Mouse (Mus musculus) embryonic fibroblast, embryonic 13.5 days (primary cell): Measurements from ENCODE around the gene 1700016H13Rik. TPM values are rescaled to one million over a fixed set of nuclear protein-coding genes. Genes with fewer than 3 reads are reported as not detected.
A peak's percentile ranks its signal among the peaks of the same experiment; 100 is the strongest.

Experiments used
- H3K27ac ChIP-seq: 2 replicates; pipeline ENCODE4 v1.5.1; 2012; ENCODE audit warnings: low read length, control low read depth, inconsistent platforms; ENCODE audit not compliant: insufficient read depth
- H3K4me1 ChIP-seq: 2 replicates; pipeline ENCODE4 v1.6.1; 2011; ENCODE audit warnings: low read length; ENCODE audit not compliant: control insufficient read depth, insufficient read depth
- H3K4me3 ChIP-seq: 2 replicates; pipeline ENCODE4 v1.5.1; 2011; ENCODE audit warnings: mild to moderate bottlenecking, control low read depth, low read length; ENCODE audit not compliant: insufficient read depth
- CTCF ChIP-seq: IDR thresholded peaks from 2 replicates; pipeline ENCODE4 v1.5.1; 2011; ENCODE audit warnings: mild to moderate bottlenecking, control low read depth, low read length, moderate library complexity, borderline replicate concordance; ENCODE audit not compliant: insufficient read depth
- POLR2A ChIP-seq: IDR thresholded peaks from 2 replicates; pipeline ENCODE4 v1.6.1; 2011; ENCODE audit warnings: low read depth, mild to moderate bottlenecking, control low read depth, low read length, moderate library complexity
- polyA plus RNA-seq: library from polyadenylated mRNA; stranded (reverse); fragments of >200 nt; gene quantifications from 2 replicates; pipeline ENCODE4 v1.2.4, GENCODE M21; 2011; ENCODE audit warnings: low read depth; ENCODE audit not compliant: missing spikeins, insufficient read length

Gene 1700016H13Rik
- polyA plus RNA-seq, 1 experiment: not detected

- H3K4me3 ChIP-seq: no peak overlapping the region
Observed at GRCm38 (mm10) chr5:103637162-103637561, 18.6 kb downstream of the 1700016H13Rik start.

GRCm38 (mm10) chr5:103629854-103630580 is 25.8 kb downstream of the 1700016H13Rik start:
- Histone ChIP-seq H3K27ac (no peak overlapping the region), H3K4me1 (0 out of 2 replicates have a peak, but pooled peaks cover 3% of the 10 kb centered on the region), H3K4me3 (no peak overlapping the region)
- TF ChIP-seq POLR2A (no peak), CTCF (no peak)

More at GRCm38 (mm10) chr5:103637162-103637561, 18.6 kb downstream of the 1700016H13Rik start:
- TF ChIP-seq CTCF (no peak), POLR2A (no peak)
- H3K4me1 ChIP-seq: no peaks in the 10 kb centered on the region
- no peak overlapping the region for H3K27ac ChIP-seq

- TF ChIP-seq CTCF (no peak), POLR2A (no peak)
- 0 out of 2 replicates have a peak, but pooled peaks cover 3% of the 10 kb centered on the region for H3K4me1 ChIP-seq
- no peak within 1 kb of the TSS for H3K4me3 ChIP-seq
- no peak within 1 kb of the TSS for H3K27ac ChIP-seq
Observed at GRCm38 (mm10) chr5:103629111-103629764, 26.6 kb downstream of the 1700016H13Rik start, which contains the start of gene Slc10a6. Gene Slc10a6 (minus strand): TSS chr5:103629403.

- 0 out of 2 replicates have a peak, but pooled peaks cover 3% of the 10 kb centered on the region for H3K4me1 ChIP-seq
- no peak for TF ChIP-seq POLR2A
- TF ChIP-seq CTCF: no peak
- H3K4me3 ChIP-seq: no peak overlapping the region
- H3K27ac ChIP-seq: no peak overlapping the region
Observed at GRCm38 (mm10) chr5:103628499-103628898, 27.3 kb downstream of the 1700016H13Rik start.

GRCm38 (mm10) chr5:103624831-103625230 is 31.0 kb downstream of the 1700016H13Rik start:
- no peak for TF ChIP-seq CTCF
- peaks cover 8% of the 10 kb centered on the region for H3K4me1 ChIP-seq

GRCm38 (mm10) chr5:103622321-103622720 is 33.5 kb downstream of the 1700016H13Rik start:
- Histone ChIP-seq H3K4me1 (peaks cover 7% of the 10 kb centered on the region), H3K27ac (no peak overlapping the region), H3K4me3 (no peak overlapping the region)
- TF ChIP-seq CTCF (no peak), POLR2A (no peak)

More at GRCm38 (mm10) chr5:103624831-103625230, 31.0 kb downstream of the 1700016H13Rik start:
- H3K27ac ChIP-seq: no peak overlapping the region
- no peak overlapping the region for H3K4me3 ChIP-seq

GRCm38 (mm10) chr5:103620301-103620973 is 35.4 kb downstream of the 1700016H13Rik start:
- H3K4me1 ChIP-seq: peaks cover 7% of the 10 kb centered on the region
- peak overlapping the region; percentile 78 for H3K27ac ChIP-seq
- no peak overlapping the region for H3K4me3 ChIP-seq
- TF ChIP-seq CTCF (no peak), POLR2A (no peak)

- TF ChIP-seq CTCF (no peak), POLR2A (no peak)
Observed at GRCm38 (mm10) chr5:103617191-103617590, 38.6 kb downstream of the 1700016H13Rik start.

GRCm38 (mm10) chr5:103614356-103614755 is 41.5 kb downstream of the 1700016H13Rik start:
- no peaks in the 10 kb centered on the region for H3K4me1 ChIP-seq
- H3K27ac ChIP-seq: no peak overlapping the region
- no peak overlapping the region for H3K4me3 ChIP-seq
- no peak for TF ChIP-seq POLR2A

More at GRCm38 (mm10) chr5:103617191-103617590, 38.6 kb downstream of the 1700016H13Rik start:
- Histone ChIP-seq H3K4me3 (no peak overlapping the region), H3K27ac (no peak overlapping the region), H3K4me1 (peaks cover 7% of the 10 kb centered on the region)

GRCm38 (mm10) chr5:103612316-103612715 is 43.5 kb downstream of the 1700016H13Rik start:
- TF ChIP-seq CTCF (no peak), POLR2A (no peak)
- Histone ChIP-seq H3K4me3 (no peak overlapping the region), H3K4me1 (no peaks in the 10 kb centered on the region), H3K27ac (no peak overlapping the region)
